Mouse (Mus musculus): Measurements from ENCODE around the gene Batf3. TPM values are rescaled to one million over a fixed set of nuclear protein-coding genes. Genes with fewer than 3 reads are reported as not detected.

Gene Batf3
- polyA plus RNA-seq, 1 experiment from 2014 or later: 9.8 TPM

GRCm38 (mm10) chr1:191089355-191089754, 8.3 kb upstream of the Batf3 start:
- no peak overlapping the region for H3K9ac ChIP-seq
- no peaks in the 10 kb centered on the region for H3K27me3 ChIP-seq (replicated peaks)
- ATAC-seq (ENCODE audit: insufficient read depth, low FRiP score, low read depth): no peak
- WGBS: 67% methylated on average over 6 of the region's 6 CpGs
- no peaks in the 10 kb centered on the region for H3K36me3 ChIP-seq
- no peaks in the 10 kb centered on the region for H3K4me1 ChIP-seq
- no peaks in the 10 kb centered on the region for H3K9me3 ChIP-seq
- H3K4me3 ChIP-seq (replicated peaks): no peak overlapping the region
- H3K27ac ChIP-seq: no peak overlapping the region
- H3K4me2 ChIP-seq: no peak overlapping the region

- ATAC-seq (ENCODE audit: insufficient read depth, low FRiP score, low read depth): no peak
- H3K36me3 ChIP-seq: no peaks in the 10 kb centered on the region
- no peak overlapping the region for H3K9ac ChIP-seq
- no peaks in the 10 kb centered on the region for H3K9me3 ChIP-seq
- H3K4me2 ChIP-seq: no peak overlapping the region
- no peak overlapping the region for H3K27ac ChIP-seq
- H3K4me3 ChIP-seq (replicated peaks): no peak overlapping the region
- H3K27me3 ChIP-seq (replicated peaks): no peaks in the 10 kb centered on the region
- H3K4me1 ChIP-seq: peaks cover 1% of the 10 kb centered on the region; the same call in 1 of the 2 replicates
- 73% methylated on average over 8 of the region's 8 CpGs for WGBS
Observed at GRCm38 (mm10) chr1:191092050-191092449, 5.6 kb upstream of the Batf3 start.

- Histone ChIP-seq H3K4me3 (replicated peaks) (no peak overlapping the region), H3K36me3 (no peaks in the 10 kb centered on the region), H3K4me2 (no peak overlapping the region), H3K27ac (no peak overlapping the region), H3K4me1 (peaks cover 13% of the 10 kb centered on the region), H3K9me3 (no peaks in the 10 kb centered on the region), H3K9ac (no peak overlapping the region), H3K27me3 (replicated peaks) (peaks cover 3% of the 10 kb centered on the region; the same call in 1 of the 2 replicates)
- no peak for ATAC-seq (ENCODE audit: insufficient read depth, low FRiP score, low read depth)
- 58% methylated on average over 5 of the region's 5 CpGs for WGBS
Observed at GRCm38 (mm10) chr1:191093578-191093977, 4.1 kb upstream of the Batf3 start.

- WGBS: 67% methylated on average over 9 of the region's 9 CpGs
- ATAC-seq (ENCODE audit: insufficient read depth, low FRiP score, low read depth): no peak
- Histone ChIP-seq H3K9me3 (no peaks in the 10 kb centered on the region), H3K4me3 (replicated peaks) (no peak overlapping the region), H3K36me3 (no peaks in the 10 kb centered on the region), H3K27ac (no peak overlapping the region), H3K27me3 (replicated peaks) (peaks cover 14% of the 10 kb centered on the region), H3K4me2 (no peak overlapping the region), H3K4me1 (peaks cover 15% of the 10 kb centered on the region), H3K9ac (no peak overlapping the region)
Observed at GRCm38 (mm10) chr1:191095019-191095418, 2.6 kb upstream of the Batf3 start.

- H3K9ac ChIP-seq: no peak overlapping the region
- peaks cover 15% of the 10 kb centered on the region for H3K4me1 ChIP-seq
- H3K9me3 ChIP-seq: no peaks in the 10 kb centered on the region
- H3K4me2 ChIP-seq: peak overlapping the region; percentile 99
- no peak overlapping the region for H3K27ac ChIP-seq
- H3K4me3 ChIP-seq (replicated peaks): peak overlapping the region; percentile 62
- peaks cover 14% of the 10 kb centered on the region for H3K27me3 ChIP-seq (replicated peaks)
- H3K36me3 ChIP-seq: no peaks in the 10 kb centered on the region
- WGBS: 36% methylated on average over 14 of the region's 14 CpGs
- 0 out of 2 replicates have a peak, but pooled peaks have one; percentile 19 for ATAC-seq (ENCODE audit: insufficient read depth, low FRiP score, low read depth)
Observed at GRCm38 (mm10) chr1:191096871-191097681, 571 bp upstream of the Batf3 start.

- Histone ChIP-seq H3K4me1 (peaks cover 15% of the 10 kb centered on the region), H3K4me2 (peak overlapping the region; percentile 99), H3K9ac (no peak overlapping the region), H3K27me3 (replicated peaks) (peaks cover 14% of the 10 kb centered on the region), H3K36me3 (no peaks in the 10 kb centered on the region), H3K4me3 (replicated peaks) (peak overlapping the region; percentile 62), H3K9me3 (no peaks in the 10 kb centered on the region), H3K27ac (no peak overlapping the region)
- no peak for ATAC-seq (ENCODE audit: insufficient read depth, low FRiP score, low read depth)
- 33% methylated on average over 5 of the region's 5 CpGs for WGBS
Observed at GRCm38 (mm10) chr1:191099114-191099513, 1.5 kb downstream of the Batf3 start.

- 61% methylated on average over 5 of the region's 5 CpGs for WGBS
- Histone ChIP-seq H3K4me3 (replicated peaks) (no peak overlapping the region), H3K27ac (no peak overlapping the region), H3K36me3 (no peaks in the 10 kb centered on the region), H3K9me3 (no peaks in the 10 kb centered on the region), H3K4me2 (no peak overlapping the region), H3K4me1 (peaks cover 15% of the 10 kb centered on the region), H3K27me3 (replicated peaks) (peaks cover 14% of the 10 kb centered on the region), H3K9ac (no peak overlapping the region)
- ATAC-seq (ENCODE audit: insufficient read depth, low FRiP score, low read depth): no peak
Observed at GRCm38 (mm10) chr1:191099772-191100291, 2.2 kb downstream of the Batf3 start.

GRCm38 (mm10) chr1:191102730-191103370, 5.2 kb downstream of the Batf3 start:
- H3K36me3 ChIP-seq: no peaks in the 10 kb centered on the region
- H3K9me3 ChIP-seq: no peaks in the 10 kb centered on the region
- H3K4me1 ChIP-seq: peaks cover 5% of the 10 kb centered on the region; the same call in 1 of the 2 replicates
- H3K27me3 ChIP-seq (replicated peaks): peaks cover 14% of the 10 kb centered on the region
- WGBS: 82% methylated on average over 15 of the region's 15 CpGs
- no peak for ATAC-seq (ENCODE audit: insufficient read depth, low FRiP score, low read depth)
- no peak overlapping the region for H3K9ac ChIP-seq
- no peak overlapping the region for H3K27ac ChIP-seq
- no peak overlapping the region for H3K4me3 ChIP-seq (replicated peaks)
- no peak overlapping the region for H3K4me2 ChIP-seq

GRCm38 (mm10) chr1:191105246-191105645, 7.6 kb downstream of the Batf3 start:
- H3K36me3 ChIP-seq: no peaks in the 10 kb centered on the region
- H3K4me1 ChIP-seq: no peaks in the 10 kb centered on the region
- WGBS: 78% methylated on average over 9 of the region's 9 CpGs

GRCm38 (mm10) chr1:191107306-191107705, 9.7 kb downstream of the Batf3 start:
- H3K27ac ChIP-seq: no peak overlapping the region
- no peaks in the 10 kb centered on the region for H3K9me3 ChIP-seq
- no peaks in the 10 kb centered on the region for H3K36me3 ChIP-seq
- no peaks in the 10 kb centered on the region for H3K27me3 ChIP-seq (replicated peaks)
- no peaks in the 10 kb centered on the region for H3K4me1 ChIP-seq
- H3K9ac ChIP-seq: no peak overlapping the region
- H3K4me3 ChIP-seq (replicated peaks): no peak overlapping the region
- H3K4me2 ChIP-seq: no peak overlapping the region
- ATAC-seq (ENCODE audit: insufficient read depth, low FRiP score, low read depth): no peak
- WGBS: 54% methylated on average over 10 of the region's 10 CpGs

More at GRCm38 (mm10) chr1:191105246-191105645, 7.6 kb downstream of the Batf3 start:
- no peak overlapping the region for H3K9ac ChIP-seq
- no peaks in the 10 kb centered on the region for H3K9me3 ChIP-seq
- H3K27me3 ChIP-seq (replicated peaks): no peaks in the 10 kb centered on the region
- no peak overlapping the region for H3K27ac ChIP-seq
- H3K4me2 ChIP-seq: no peak overlapping the region
- no peak for ATAC-seq (ENCODE audit: insufficient read depth, low FRiP score, low read depth)
- H3K4me3 ChIP-seq (replicated peaks): no peak overlapping the region

- Histone ChIP-seq H3K27me3 (replicated peaks) (no peaks in the 10 kb centered on the region), H3K27ac (no peak overlapping the region), H3K4me2 (no peak overlapping the region), H3K36me3 (no peaks in the 10 kb centered on the region), H3K9me3 (no peaks in the 10 kb centered on the region), H3K4me1 (no peaks in the 10 kb centered on the region), H3K4me3 (replicated peaks) (no peak overlapping the region), H3K9ac (no peak overlapping the region)
- no peak for ATAC-seq (ENCODE audit: insufficient read depth, low FRiP score, low read depth)
- 85% methylated on average over 9 of the region's 9 CpGs for WGBS
Observed at GRCm38 (mm10) chr1:191109907-191110306, 12.3 kb downstream of the Batf3 start.

- H3K9me3 ChIP-seq: no peaks in the 10 kb centered on the region
- H3K27me3 ChIP-seq (replicated peaks): no peaks in the 10 kb centered on the region
- ATAC-seq (ENCODE audit: insufficient read depth, low FRiP score, low read depth): peak; percentile 29; the same call in 1 of the 2 replicates
- H3K36me3 ChIP-seq: no peaks in the 10 kb centered on the region
- H3K4me1 ChIP-seq: no peaks in the 10 kb centered on the region
- H3K4me3 ChIP-seq (replicated peaks): no peak overlapping the region
- H3K9ac ChIP-seq: no peak overlapping the region
- peak overlapping the region; percentile 59; the same call in 1 of the 2 replicates for H3K27ac ChIP-seq
- H3K4me2 ChIP-seq: no peak overlapping the region
- 42% methylated on average over 8 of the region's 8 CpGs for WGBS
Observed at GRCm38 (mm10) chr1:191111146-191111545, 13.5 kb downstream of the Batf3 start.

All from stomach, embryonic 15.5 days (tissue).